Mouse (Mus musculus) heart, postnatal 14 days (tissue): ENCODE results near the gene Nuak1. TPM values are rescaled to one million over a fixed set of nuclear protein-coding genes. Genes with fewer than 3 reads are reported as not detected.
"Not testable (repeated sequence)": the region's sequence is repeated elsewhere in the genome, so short reads cannot be mapped to it uniquely, and the experiment has no call there.

Experiments used
- DNase-seq, 2 experiments: peaks; one replicate each; pipeline ENCODE4 v3.0.0; 2021 to 2022
- intact Hi-C: fragments of 180-260 bp; cut with DNase I; formaldehyde crosslinking; loops from one replicate; pipeline ENCODE4 v1.15.1; 2025
- long read RNA-seq, 2 experiments: library from polyadenylated mRNA; stranded (forward); transcript quantifications; one replicate each; pipeline ENCODE4 v2.0.0; 2021
- total RNA-seq, 2 experiments: library from RNA; stranded (reverse); gene quantifications; 2 replicates each; pipeline ENCODE4 v1.2.3; 2021

Nuak1 gene
- 10 to 100 TPM; 19.9 to 20.6 TPM for total RNA-seq
- long read RNA-seq, experiment 1, partial matches to known transcripts = 0 of 5 reads
- long read RNA-seq, experiment 1, other reads (novel, unspliced or antisense) = 5 of 5 reads
- long read RNA-seq, experiment 2, partial matches to known transcripts = 0 of 6 reads
- long read RNA-seq, experiment 2, other reads (novel, unspliced or antisense) = 6 of 6 reads

DNA sequence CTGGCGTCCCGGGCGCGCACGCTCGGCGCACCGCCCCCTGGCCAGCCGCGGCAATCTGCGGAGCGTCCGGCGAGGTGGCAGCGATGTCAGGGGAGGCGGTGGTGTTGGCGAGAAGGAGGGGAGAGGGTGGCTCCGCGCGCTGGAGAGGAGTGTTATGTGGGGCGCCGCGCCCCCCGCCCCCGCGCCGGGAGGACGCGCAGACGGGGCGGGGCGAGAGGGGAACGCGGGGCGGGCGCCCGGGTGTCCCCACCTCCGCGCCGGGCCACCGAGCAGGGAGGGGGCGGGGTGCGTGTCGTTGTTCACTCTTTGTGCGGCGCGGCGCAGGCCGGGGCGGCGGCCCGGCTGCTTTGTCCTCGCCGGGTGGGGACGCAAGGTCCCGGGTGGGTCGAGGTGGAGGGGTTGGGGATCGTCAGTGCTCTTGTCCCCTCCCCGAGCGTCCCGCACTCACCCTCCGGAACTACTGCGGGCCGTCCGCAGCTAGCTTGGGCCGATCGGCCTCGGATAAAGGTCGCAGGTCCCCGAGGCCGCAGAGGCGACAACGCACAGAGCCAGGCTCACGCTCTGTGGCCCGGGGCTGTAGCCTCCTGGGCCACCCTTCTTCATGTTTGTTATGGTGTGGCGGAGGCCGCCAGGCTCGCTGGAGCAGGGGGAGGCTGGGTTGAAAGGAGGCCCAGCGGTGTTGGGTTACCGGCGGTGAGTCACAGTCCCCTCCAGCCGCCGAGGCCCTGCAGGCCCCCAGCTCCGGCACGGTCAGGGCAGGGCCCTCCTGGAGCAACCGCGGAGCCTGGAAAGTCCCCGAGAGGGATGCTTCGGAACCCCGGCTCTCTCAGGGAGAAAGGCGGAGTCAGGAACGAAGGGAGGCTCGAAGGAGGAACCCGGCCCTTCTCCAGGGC, at the start of gene Nuak1:
Gene Nuak1, minus strand, starts transcription at position 57 of the 893 bp plus-strand sequence.
- intact Hi-C loops = loop anchor here (5.0 kb wide), 1 partner anchor 378 kb away; no protein-coding TSS in a partner anchor
- peak; percentile 94 to 96 for DNase-seq

DNA sequence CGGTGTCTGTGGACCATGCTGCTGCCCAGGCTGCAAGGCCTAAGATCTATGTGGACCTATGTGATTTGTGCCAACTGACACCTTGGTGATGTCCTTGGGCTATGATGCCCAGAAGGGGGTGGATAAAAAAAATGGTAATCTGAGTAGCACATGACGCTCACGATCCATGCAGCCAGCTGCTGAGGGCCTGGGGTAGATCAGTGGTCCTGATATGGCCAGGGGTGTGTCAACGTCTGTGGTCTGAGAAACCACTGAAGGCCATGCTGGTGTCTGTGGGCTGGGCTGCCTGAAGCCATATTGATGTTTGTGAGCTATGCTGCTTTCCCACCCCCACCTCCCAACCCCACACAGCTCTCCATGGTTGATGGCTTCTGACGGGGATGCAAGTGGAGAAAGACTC, 49.7 kb upstream of the Nuak1 start:
- intact Hi-C loops = no loop called here
- DNase-seq = no peak

DNA sequence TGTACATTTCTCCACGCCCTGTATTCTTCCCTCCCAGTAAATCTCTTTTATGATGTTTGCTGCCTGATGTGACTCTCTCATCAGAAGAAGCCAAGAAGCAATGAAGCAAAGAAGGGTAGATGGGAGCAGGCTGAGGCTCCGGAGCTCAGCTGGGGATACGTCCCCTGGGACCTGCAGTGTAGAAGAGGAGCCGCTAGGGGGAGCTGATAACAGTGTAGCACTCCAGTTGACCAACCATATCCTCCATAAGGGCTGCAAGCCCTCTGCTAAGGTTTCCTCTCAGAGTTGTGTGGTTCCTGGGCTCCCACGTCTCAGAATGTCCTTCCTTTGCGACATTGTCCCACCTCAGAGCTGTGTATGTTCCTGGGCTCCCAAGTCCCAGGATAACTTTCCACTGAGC, 47.9 kb upstream of the Nuak1 start:
- intact Hi-C loops = no loop called here
- peak; percentile 43 to 74 for DNase-seq

DNA sequence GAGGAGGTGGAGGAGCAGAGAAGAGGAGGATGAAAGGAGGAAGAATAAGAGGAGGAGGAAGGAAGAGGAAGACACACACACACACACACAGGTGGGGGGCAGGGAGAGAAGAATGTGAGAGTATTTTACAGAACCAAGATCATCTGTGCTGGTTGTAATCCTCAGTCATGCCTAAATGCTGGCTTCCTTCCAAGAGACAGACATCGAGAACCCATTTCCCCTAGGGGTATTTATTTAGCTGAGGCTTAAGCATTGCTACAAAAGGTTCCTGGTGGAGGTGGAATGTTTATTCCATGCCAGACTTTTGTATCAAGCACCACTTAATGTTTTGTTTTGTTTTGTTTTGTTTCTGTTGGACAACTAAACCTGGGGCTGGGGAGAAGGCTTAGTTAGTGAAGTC, 44.3 kb upstream of the Nuak1 start:
- DNase-seq = no peak
- intact Hi-C loops = no loop called here

DNA sequence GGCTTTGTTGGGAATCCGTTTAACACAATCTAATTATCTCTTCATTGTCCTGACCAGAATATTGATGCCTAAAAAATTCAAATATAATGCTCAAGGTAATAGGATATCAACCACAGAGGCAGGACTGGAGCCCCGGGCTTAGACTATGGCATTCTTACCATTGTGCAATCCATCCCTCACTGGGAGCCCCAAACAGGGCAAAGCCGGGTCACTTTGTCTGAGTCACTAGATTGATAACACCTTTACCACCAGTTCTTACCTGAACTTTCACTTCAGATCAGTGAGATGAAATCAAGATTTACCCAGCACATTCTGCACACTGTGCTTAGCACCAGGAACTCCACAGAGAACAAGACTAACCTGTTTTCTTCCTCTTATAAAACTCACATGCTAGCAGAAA, 43.2 kb upstream of the Nuak1 start:
- intact Hi-C loops = no loop called here
- no peak for DNase-seq

DNA sequence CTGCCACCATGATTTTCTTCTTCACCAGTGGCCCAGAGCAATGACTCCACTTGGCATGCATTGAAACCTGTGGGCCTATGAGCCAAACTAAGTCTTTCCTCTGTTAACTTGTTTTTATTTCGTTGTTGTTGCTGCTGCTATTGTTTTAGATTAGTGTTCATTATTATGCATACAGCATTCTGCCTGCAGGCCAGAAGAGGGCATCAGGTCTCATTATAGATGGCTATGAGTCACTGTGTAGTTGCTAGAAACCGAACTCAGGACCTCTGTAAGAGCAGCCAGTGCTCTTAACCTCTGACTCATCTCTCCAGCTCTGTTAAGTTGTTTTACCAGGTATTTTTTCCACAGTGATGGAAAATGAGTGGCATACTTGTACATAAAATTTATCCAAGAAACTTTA, 42.7 kb upstream of the Nuak1 start:
- intact Hi-C loops = no loop called here
- no peak for DNase-seq

DNA sequence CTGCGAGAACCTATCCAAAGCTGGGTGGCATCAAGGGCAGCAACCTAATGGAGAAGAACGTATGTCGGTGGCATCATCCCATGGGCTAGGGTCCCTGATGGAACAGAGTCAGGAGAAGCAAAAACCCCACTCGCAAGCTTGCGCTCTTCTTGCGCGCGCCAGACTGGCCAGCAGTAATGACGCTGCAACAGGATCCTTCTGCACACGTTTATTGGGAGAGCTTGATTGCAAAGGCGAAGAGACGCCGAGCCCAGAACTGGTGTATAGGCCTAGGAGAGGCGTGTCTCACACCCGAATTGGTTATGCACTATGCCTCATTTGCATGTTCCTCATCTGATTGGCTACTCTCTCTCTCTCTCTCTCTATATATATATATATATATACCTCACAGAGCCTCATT, 42.0 kb upstream of the Nuak1 start:
- DNase-seq, intact Hi-C loops: not testable (repeated sequence)

DNA sequence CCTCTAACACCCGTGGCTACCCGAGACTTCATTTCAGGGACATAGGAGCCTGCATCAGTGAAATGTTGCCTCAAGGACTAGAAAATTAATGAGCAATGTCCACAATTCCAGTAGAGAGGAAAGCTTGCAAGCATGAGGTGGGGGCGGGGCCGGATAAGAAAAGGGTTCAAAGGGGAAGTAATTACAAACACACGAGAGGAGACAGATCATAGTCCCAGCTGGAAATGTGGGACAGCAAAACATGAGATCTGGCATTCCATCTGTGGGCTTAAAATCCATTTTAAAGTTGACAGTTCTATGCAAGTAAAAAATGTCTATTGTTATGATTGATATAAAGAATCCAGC, 40.9 kb upstream of the Nuak1 start:
- no peak for DNase-seq
- intact Hi-C loops = no loop called here

DNA sequence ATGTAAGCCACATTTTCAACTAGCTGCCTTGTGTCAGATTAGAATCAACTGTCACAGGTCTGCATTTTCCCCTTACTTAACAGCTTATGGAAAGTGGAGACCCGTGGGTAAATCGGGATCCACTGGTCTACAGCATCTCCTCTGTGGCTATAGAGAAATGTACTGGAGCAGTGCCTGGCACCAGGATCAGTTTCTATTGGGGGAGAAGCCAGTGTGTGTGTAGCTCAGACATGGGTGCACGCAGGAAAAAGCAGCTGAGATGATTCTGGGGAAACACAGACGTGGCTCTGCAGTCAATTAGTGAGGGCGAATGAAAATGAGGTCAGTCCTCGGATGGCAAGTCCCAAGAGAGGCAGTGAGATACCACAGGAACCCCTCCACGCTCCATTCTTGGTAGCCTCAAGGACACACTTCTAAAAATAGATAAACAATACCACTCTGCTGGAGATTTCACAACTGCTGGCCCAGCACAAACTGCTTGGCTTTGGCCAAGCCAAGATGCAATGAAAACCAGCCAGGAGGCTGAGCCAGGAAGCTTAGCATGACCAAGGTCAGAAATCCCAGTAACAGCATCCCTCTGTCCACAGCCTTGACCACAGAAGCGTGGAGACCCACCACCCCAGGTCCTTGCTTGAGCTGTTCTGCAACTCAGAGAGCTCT, 40.4 kb upstream of the Nuak1 start:
- intact Hi-C loops = no loop called here
- peak; percentile 46 to 49 for DNase-seq

DNA sequence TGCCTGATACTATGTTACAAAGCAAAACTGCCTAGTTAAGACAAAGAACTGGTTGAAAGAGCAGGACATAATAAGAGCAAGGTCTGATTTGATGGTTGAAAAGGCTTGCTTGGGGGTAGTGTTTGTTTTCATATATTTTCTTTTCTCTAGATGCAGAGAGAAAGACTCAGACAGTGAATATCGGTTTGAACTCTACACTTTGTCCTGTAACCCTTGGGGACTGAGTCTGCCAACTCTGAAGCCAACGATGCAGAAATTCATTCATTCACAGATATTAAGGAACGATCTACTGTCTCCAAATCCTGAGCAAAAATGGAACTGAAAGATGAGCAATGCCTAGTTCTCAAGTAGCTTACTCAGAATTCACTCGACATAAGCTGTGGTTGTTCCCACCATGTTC, 39.7 kb upstream of the Nuak1 start:
- intact Hi-C loops = no loop called here

DNA sequence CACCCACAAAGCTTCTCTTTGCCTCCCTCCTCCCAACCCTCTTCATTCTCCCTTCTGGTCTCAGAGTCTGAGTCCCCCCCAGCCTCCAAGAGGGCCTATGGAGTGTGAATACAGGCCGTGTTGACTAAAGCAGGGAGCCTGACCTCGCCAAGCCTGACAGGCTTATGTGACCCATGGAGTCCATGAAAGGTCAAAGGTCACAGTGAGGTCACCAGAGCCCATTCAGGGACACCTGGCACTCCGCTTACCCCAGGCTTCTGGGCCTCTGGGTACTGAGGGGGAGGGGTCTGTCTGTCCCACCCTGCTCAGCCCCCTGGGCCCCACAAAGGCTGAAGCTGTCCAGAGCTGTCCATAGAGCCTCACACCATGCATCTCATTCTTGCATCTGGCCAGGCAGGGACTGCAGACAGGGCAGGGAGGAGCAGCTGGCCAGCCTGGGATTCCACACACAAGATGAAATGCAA, 37.2 kb upstream of the Nuak1 start:
- no peak for DNase-seq

More for the DNA sequence above, 39.7 kb upstream of the Nuak1 start:
- no peak for DNase-seq

DNA sequence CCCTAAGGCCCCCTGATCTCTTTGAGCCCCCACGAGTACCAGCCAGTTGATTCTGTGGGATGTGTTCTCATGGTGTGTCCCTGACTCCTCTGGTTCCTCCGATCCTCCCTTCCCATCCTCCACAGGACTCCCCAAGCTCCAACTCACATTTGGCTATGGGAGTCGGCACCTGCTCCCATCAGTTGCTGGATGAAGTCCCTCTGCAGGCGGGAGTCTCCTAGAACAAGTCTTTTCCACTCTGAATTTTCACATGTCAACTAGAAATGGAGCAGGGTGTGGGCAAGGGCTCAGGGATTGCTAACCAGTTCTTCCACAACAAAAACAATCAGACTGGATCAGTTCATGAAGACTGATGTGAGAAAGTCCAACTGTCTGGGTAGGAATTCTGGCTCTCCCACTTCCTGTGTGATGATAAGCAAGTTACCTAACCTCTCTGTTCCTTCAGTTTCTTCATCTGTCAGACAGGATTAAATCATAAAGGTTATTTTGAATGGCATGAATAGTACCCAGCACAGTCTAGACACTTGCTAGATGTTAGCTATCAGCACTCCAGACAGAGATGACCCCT, 36.7 kb upstream of the Nuak1 start:
- intact Hi-C loops = no loop called here

More for the DNA sequence above, 37.2 kb upstream of the Nuak1 start:
- intact Hi-C loops = no loop called here

DNA sequence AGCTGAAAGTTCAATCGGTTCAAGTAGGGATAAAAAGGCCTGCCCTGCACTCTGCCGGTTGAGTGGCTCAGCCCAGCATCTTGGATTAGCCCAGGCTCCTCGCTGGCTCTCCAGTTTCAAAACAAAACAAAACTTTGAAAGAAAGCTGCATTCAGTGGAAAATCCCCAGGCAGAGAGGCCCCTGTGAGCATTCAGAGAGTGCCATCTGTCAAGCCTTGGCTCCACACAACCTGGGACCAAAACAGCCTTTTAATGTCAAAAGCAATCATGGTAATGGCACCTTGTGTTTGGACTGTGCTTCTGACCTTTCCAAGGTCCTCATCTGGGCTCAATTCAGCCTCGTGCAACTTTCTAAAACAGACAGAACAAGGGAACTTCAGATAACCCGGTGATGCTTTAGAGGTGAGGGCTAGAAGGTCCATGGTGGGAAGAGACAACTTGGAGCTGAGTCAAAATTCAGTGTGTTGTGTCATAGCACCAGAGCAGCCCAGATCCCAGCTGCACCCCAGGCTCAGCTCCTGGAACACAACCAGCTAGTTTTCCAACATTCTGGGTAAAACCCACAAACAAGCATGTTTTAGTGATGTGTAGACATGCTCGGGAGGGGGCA, 27.3 kb upstream of the Nuak1 start:
- no peak for DNase-seq
- intact Hi-C loops = no loop called here

More for the DNA sequence above, 36.7 kb upstream of the Nuak1 start:
- no peak for DNase-seq

DNA sequence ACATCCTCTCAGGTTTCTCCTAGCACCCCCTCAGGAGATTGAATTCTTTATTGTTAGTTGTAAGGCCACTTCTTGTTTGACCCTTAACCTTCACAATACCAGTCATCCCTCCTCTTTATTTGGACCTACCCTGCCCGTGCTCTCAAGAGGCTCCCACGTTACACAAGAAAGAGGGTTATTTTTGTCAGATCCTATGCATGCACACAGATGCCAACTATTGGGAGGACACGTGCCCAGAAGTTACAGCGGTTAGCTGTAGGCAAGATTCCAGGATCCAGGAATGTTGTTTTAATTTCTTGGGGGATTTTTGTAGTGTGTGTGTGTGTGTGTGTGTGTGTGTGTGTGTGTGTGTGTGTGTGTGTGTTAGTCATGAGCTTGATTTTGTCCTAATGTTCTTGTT, 25.1 kb upstream of the Nuak1 start:
- intact Hi-C loops = no loop called here
- DNase-seq = no peak

DNA sequence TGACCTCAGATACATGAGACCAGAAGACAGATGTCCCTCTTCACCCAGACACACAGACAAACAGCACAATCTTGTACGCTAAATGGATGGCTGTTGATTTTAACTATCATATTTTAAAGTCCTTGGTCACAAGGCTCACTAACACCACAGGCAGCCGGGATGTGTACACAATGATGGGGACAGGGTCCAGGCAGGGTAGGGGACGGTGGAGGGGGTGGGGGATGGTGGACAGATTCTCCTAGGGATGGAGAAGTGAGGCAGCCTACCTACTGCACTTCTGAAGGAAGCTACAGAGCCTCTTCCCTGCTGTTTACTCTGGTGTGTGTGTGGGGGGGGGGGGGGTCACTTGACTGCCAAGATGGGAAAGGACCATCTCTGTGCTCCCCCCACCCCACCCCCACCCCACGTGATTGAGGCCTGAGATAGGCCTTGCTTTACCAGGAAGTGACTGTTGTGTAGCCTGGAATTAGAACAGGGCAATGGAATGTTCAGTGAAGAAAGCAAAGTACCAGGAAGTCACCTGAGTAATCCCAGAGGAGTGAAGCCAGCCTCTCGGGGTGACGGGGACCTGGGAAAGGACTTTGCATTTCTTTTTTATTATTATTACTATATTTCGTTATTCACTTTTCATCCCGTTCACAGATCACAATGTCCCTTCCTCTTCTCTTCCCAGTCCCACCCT, 20.2 kb upstream of the Nuak1 start:
- intact Hi-C loops = no loop called here
- no peak for DNase-seq

DNA sequence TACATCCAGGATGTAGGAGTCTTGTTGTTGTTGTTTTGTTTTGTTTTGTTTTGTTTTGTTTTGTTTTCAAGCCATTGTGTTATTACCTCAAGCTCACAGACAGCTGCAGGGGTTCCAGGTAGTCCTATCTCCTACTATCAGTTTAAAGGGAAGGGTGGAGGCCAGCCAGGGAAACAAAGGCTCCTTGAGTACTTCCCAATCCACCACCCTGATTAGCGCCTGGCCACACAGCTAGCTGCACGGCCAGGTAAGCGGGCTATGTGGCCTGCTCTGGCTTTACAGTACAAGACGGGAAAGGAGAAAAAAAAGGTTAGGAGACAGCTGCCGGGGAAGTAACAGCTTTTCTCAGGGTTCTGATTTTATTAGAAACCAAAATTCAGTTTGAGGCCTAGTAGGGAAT, 17.7 kb upstream of the Nuak1 start:
- no peak for DNase-seq
- intact Hi-C loops = no loop called here

DNA sequence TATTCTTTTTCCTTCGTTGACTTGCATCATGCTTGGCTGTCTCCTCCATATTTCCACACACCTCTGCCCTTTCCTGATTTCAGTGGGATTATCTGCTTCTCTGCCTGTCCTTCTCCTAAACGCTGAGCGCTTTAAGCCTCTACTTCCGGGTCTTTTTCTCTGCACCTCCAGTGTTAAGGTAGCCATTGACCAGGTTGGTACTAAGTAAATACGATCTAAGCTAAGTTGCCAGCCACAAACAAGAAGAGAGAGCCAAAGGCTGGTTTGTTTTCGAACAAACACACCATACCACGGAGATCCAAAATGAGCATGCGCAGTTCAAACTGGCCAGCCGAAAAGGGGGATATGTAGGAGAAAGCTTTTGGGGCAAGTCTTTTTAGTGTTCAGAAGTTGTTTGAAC, 17.1 kb upstream of the Nuak1 start:
- no peak for DNase-seq

DNA sequence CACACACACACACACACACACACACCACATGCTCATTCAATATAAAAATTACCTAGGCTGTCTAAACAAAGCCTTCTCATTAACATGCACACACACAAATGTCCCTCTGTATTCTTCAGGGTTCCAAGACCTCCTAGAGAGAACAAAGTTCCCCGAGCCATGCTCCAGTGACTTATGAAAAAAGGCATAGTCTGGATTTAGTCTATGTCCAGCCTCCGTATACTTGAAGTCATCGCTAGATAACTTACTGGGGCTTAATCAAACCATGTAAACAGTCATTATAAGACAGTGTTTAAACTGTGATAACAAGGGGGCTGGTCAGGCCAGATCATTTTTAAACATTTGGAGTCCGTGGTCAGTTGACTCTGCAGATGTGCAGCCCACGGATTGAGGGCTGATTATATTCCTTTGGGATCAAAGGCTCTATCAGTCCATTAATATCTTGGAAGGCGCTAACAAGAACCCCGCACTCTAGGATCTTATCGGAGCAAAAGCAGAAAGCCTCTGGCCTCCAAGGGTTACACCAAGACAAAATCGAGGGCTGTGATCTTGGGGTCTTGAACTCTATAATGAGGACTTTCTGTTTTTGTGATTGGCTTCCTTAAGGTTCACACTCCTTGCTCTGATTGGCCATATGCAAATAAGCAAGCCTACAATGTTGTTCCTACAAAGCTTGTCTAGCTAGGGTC, 16.4 kb upstream of the Nuak1 start:
- DNase-seq = no peak

More for the DNA sequence above, 17.1 kb upstream of the Nuak1 start:
- intact Hi-C loops = no loop called here

DNA sequence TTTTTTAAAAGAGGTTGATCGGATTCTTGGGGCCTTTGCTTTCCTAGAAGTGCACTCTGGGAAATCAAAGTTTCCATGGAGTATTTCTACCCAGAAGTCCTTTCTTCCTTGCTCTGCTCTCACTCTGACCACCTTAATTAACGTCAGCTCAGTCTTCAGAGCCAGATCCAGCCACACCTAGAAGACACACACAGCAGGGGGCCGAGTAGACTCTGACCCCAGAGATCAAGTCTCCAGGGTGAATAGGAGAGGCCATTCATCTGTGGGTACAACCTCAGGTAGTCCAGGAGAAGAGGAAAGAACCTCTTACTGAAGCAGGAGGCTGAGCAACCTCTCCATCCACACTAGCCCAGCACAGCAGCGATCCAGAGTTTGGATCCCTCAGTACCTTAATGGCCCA, 11.5 kb upstream of the Nuak1 start:
- no peak for DNase-seq
- intact Hi-C loops = no loop called here

More for the DNA sequence above, 16.4 kb upstream of the Nuak1 start:
- intact Hi-C loops = no loop called here
